Mouse (Mus musculus): ENCODE results near the gene Gtpbp4. TPM values are rescaled to one million over a fixed set of nuclear protein-coding genes. Genes with fewer than 3 reads are reported as not detected.

Gene Gtpbp4
- 48.4 and 57.7 TPM in 2 replicates for polyA plus RNA-seq (2015; fragmentation: Nextera tagmentation; extraction: Ambion mirVana)

DNA sequence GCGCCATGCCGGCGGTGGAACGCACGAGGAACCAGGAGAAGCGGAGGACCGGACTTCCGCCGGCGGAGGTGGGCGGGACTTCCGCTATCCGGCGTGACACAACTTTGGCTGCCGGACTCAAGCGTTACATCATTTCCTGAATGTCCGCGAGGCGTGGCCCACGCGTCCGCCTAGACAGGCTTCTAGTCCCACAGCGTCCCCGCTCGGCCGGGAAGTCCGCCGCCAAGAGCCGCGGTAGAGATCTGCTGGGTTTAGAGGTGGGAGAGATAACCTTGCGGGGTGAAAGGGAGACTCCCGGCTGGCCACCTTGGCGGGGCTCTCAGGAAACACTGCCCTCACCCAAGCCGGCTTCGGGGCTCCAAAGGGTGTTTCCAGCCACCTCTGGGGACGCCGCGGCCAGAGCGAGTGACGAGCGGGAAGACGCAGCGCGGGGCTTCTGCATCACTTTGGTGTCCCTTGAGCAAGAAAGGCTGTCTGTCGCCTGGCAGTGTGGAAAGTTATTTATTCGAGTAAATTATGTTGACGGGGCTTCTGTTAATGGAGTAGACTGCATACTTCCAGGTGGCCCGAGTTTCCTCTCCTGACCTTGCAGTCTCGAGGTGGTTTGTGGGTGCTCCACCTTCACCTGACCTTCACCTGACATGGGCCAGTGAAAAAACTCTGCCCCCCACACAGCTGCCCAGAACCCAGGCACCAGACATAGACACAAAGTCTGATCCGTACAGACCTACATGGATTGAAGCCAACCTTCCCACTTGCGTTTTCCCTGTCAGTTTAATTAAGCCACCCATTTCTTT is at the start of gene Gtpbp4:
Gtpbp4 (minus strand) TSS at position 94 of the 797 bp plus-strand sequence.
- Histone ChIP-seq H3K27me3 (replicated peaks) (no peaks in the 10 kb centered on the region), H3K4me1 (peaks cover 17% of the 10 kb centered on the region), H3K27ac (replicated peaks) (peak within 1 kb of the TSS; percentile 93), H3K9ac (peak within 1 kb of the TSS; percentile 95), H3K9me3 (no peaks in the 10 kb centered on the region), H3K36me3 (peaks cover 12% of the 10 kb centered on the region), H3K4me2 (peak within 1 kb of the TSS; percentile 93), H3K4me3 (peak within 1 kb of the TSS; percentile 98)
- ATAC-seq (ENCODE audit: extremely low read depth, insufficient number of reproducible peaks, low FRiP score, low TSS enrichment): peak; percentile 93
- 2% methylated on average over 51 of the region's 51 CpGs for WGBS

GRCm38 (mm10) chr13:9044731-9045130 is 48.8 kb upstream of the Gtpbp4 start:
- 93% methylated on average over 1 of the region's 1 CpGs for WGBS
- H3K4me3 ChIP-seq: no peak overlapping the region
- no peak overlapping the region for H3K9ac ChIP-seq
- H3K27ac ChIP-seq (replicated peaks): no peak overlapping the region
- H3K9me3 ChIP-seq: no peaks in the 10 kb centered on the region
- no peak overlapping the region for H3K4me2 ChIP-seq
- H3K36me3 ChIP-seq: no peaks in the 10 kb centered on the region
- no peak for ATAC-seq (ENCODE audit: extremely low read depth, insufficient number of reproducible peaks, low FRiP score, low TSS enrichment)
- H3K4me1 ChIP-seq: 0 out of 2 replicates have a peak, but pooled peaks cover 2% of the 10 kb centered on the region
- H3K27me3 ChIP-seq (replicated peaks): no peaks in the 10 kb centered on the region

DNA sequence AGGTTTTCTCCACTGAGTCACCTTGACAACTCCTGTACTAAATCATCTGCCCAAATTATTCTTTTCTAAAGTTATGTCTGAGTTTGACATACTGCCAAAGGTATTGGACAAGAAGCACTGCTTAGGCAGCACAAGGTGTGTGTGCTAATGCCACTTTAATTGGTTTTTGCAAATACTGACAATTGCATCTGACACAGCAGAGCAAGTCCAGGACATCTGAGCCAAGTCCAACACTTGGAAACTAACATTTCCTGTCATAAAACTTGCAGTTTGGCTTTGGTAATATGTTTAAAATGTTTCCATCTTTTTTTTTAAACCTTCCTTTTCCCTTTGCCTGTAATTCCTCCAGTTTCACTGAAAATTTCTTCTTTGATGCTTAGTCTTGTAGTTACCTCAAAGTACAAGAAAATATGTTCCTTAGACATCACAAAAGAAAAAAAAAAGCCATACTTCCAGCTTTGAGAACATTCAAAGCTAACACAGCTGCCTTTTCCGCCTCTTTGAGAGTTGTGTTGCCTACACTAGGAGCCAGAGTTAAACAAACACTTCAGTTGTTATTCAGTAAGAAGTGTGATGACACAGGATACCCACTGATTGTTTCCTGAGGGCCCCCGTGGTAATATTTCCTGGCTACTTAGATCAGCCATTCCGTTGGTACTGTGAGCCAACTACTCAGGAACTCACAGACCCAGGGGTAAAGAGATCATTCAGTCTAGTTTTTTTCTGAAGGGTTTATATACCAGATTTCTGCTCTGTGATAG is 47.6 kb upstream of the Gtpbp4 start:
- H3K27me3 ChIP-seq (replicated peaks): no peaks in the 10 kb centered on the region
- H3K27ac ChIP-seq (replicated peaks): no peak overlapping the region; the same call in 1 of the 2 replicates
- H3K4me2 ChIP-seq: no peak overlapping the region
- H3K4me3 ChIP-seq: no peak overlapping the region
- ATAC-seq (ENCODE audit: extremely low read depth, insufficient number of reproducible peaks, low FRiP score, low TSS enrichment): no peak
- 0 out of 2 replicates have a peak, but pooled peaks cover 2% of the 10 kb centered on the region for H3K4me1 ChIP-seq
- no peak overlapping the region for H3K9ac ChIP-seq
- 31% methylated on average over 3 of the region's 3 CpGs for WGBS
- H3K9me3 ChIP-seq: no peaks in the 10 kb centered on the region
- H3K36me3 ChIP-seq: no peaks in the 10 kb centered on the region

GRCm38 (mm10) chr13:9040626-9041025 is 44.7 kb upstream of the Gtpbp4 start:
- Histone ChIP-seq H3K4me1 (0 out of 2 replicates have a peak, but pooled peaks cover 2% of the 10 kb centered on the region), H3K27me3 (replicated peaks) (no peaks in the 10 kb centered on the region), H3K9me3 (no peaks in the 10 kb centered on the region), H3K4me2 (no peak overlapping the region), H3K27ac (replicated peaks) (no peak overlapping the region), H3K36me3 (no peaks in the 10 kb centered on the region), H3K9ac (no peak overlapping the region), H3K4me3 (no peak overlapping the region)
- 73% methylated on average over 1 of the region's 1 CpGs for WGBS
- ATAC-seq (ENCODE audit: extremely low read depth, insufficient number of reproducible peaks, low FRiP score, low TSS enrichment): no peak

GRCm38 (mm10) chr13:9031996-9032661 is 36.2 kb upstream of the Gtpbp4 start:
- H3K27me3 ChIP-seq (replicated peaks): no peaks in the 10 kb centered on the region
- H3K4me3 ChIP-seq: no peak overlapping the region
- 76% methylated on average over 8 of the region's 8 CpGs for WGBS
- no peak overlapping the region for H3K4me2 ChIP-seq
- 0 out of 2 replicates have a peak, but pooled peaks cover 5% of the 10 kb centered on the region for H3K4me1 ChIP-seq
- H3K9me3 ChIP-seq: no peaks in the 10 kb centered on the region
- no peak overlapping the region for H3K27ac ChIP-seq (replicated peaks)
- H3K36me3 ChIP-seq: no peaks in the 10 kb centered on the region
- H3K9ac ChIP-seq: no peak overlapping the region
- no peak for ATAC-seq (ENCODE audit: extremely low read depth, insufficient number of reproducible peaks, low FRiP score, low TSS enrichment)

DNA sequence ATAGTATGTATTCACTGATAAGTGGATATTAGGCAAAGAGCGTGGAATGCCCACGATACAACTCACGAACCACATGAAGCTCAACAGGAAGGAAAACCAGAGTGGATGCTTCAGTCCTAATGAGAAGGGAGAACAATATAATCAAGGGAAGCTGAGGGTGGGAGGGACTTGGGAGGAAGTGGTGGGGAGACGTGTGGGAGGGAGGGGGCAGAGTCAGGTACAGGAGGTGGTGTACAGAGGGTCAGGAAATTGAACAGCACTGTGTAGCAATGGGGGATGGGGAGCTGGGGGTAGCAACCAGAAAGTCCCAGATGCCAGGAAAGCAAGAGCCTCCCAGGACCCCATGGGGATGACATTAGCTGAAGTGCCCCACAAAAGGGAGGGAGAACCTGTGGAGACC is 34.5 kb upstream of the Gtpbp4 start:
- no peak for ATAC-seq (ENCODE audit: extremely low read depth, insufficient number of reproducible peaks, low FRiP score, low TSS enrichment)
- no peak overlapping the region for H3K27ac ChIP-seq (replicated peaks)

GRCm38 (mm10) chr13:9027251-9027650 is 31.4 kb upstream of the Gtpbp4 start:
- no peaks in the 10 kb centered on the region for H3K9me3 ChIP-seq
- H3K27me3 ChIP-seq (replicated peaks): no peaks in the 10 kb centered on the region
- H3K9ac ChIP-seq: no peak overlapping the region
- ATAC-seq (ENCODE audit: extremely low read depth, insufficient number of reproducible peaks, low FRiP score, low TSS enrichment): no peak
- H3K4me1 ChIP-seq: 0 out of 2 replicates have a peak, but pooled peaks cover 7% of the 10 kb centered on the region
- 0 out of 2 replicates have a peak overlapping the region, but pooled peaks have one; percentile 24 for H3K27ac ChIP-seq (replicated peaks)
- H3K36me3 ChIP-seq: no peaks in the 10 kb centered on the region
- H3K4me3 ChIP-seq: no peak overlapping the region
- H3K4me2 ChIP-seq: no peak overlapping the region
- WGBS: 19% methylated on average over 1 of the region's 1 CpGs

More for the DNA sequence above, 34.5 kb upstream of the Gtpbp4 start:
- Histone ChIP-seq H3K4me1 (0 out of 2 replicates have a peak, but pooled peaks cover 7% of the 10 kb centered on the region), H3K9ac (no peak overlapping the region), H3K4me3 (no peak overlapping the region), H3K4me2 (no peak overlapping the region), H3K9me3 (no peaks in the 10 kb centered on the region), H3K27me3 (replicated peaks) (no peaks in the 10 kb centered on the region), H3K36me3 (no peaks in the 10 kb centered on the region)
- 63% methylated on average over 4 of the region's 4 CpGs for whole genome bisulfite sequencing

GRCm38 (mm10) chr13:9022623-9023022 is 26.7 kb upstream of the Gtpbp4 start:
- H3K9ac ChIP-seq: no peak overlapping the region
- no peaks in the 10 kb centered on the region for H3K36me3 ChIP-seq
- ATAC-seq (ENCODE audit: extremely low read depth, insufficient number of reproducible peaks, low FRiP score, low TSS enrichment): no peak
- no peak overlapping the region for H3K4me3 ChIP-seq
- 78% methylated on average over 1 of the region's 1 CpGs for WGBS
- H3K4me1 ChIP-seq: peaks cover 13% of the 10 kb centered on the region
- no peaks in the 10 kb centered on the region for H3K27me3 ChIP-seq (replicated peaks)
- no peak overlapping the region for H3K4me2 ChIP-seq
- H3K27ac ChIP-seq (replicated peaks): no peak overlapping the region
- no peaks in the 10 kb centered on the region for H3K9me3 ChIP-seq

DNA sequence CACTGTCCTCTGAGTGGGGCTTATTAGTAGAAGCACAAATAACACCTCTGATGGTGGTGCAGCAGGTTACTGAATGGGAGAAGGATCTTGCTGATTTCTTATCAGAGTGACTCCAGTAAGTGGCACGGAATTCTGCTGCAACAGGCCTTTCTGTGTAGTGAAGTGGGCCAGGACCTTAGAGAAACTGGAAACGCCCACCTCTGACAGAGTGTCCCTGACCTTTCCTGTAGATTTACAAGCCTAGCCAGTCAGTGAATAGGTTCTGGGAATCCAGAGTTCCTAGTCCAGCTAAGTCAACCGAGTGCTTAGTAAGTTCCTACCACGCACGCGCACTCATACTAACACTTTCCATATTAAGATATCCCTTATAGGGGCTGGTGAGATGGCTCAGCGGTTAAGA is 25.7 kb upstream of the Gtpbp4 start:
- no peak overlapping the region for H3K27ac ChIP-seq (replicated peaks)
- 75% methylated on average over 7 of the region's 7 CpGs for WGBS
- no peak overlapping the region for H3K9ac ChIP-seq
- no peak overlapping the region for H3K4me2 ChIP-seq
- ATAC-seq (ENCODE audit: extremely low read depth, insufficient number of reproducible peaks, low FRiP score, low TSS enrichment): no peak
- H3K4me3 ChIP-seq: no peak overlapping the region
- H3K36me3 ChIP-seq: no peaks in the 10 kb centered on the region
- H3K4me1 ChIP-seq: peaks cover 10% of the 10 kb centered on the region
- H3K9me3 ChIP-seq: 0 out of 2 replicates have a peak, but pooled peaks cover 2% of the 10 kb centered on the region
- no peaks in the 10 kb centered on the region for H3K27me3 ChIP-seq (replicated peaks)

GRCm38 (mm10) chr13:9019713-9020112 is 23.8 kb upstream of the Gtpbp4 start:
- no peak overlapping the region for H3K9ac ChIP-seq
- peaks cover 10% of the 10 kb centered on the region for H3K4me1 ChIP-seq
- no peak overlapping the region for H3K4me3 ChIP-seq
- H3K27ac ChIP-seq (replicated peaks): no peak overlapping the region
- ATAC-seq (ENCODE audit: extremely low read depth, insufficient number of reproducible peaks, low FRiP score, low TSS enrichment): no peak
- H3K9me3 ChIP-seq: 0 out of 2 replicates have a peak, but pooled peaks cover 3% of the 10 kb centered on the region
- no peak overlapping the region for H3K4me2 ChIP-seq
- WGBS: 63% methylated on average over 4 of the region's 4 CpGs
- H3K36me3 ChIP-seq: no peaks in the 10 kb centered on the region
- no peaks in the 10 kb centered on the region for H3K27me3 ChIP-seq (replicated peaks)

Data from heart, embryonic 13.5 days (tissue).